Mouse (Mus musculus): ENCODE measurements around the gene Ramp3. TPM values are rescaled to one million over a fixed set of nuclear protein-coding genes. Genes with fewer than 3 reads are reported as not detected.

Gene Ramp3
- 10 to 100 TPM; 18.9 to 19.4 TPM for total RNA-seq (2023)

DNA sequence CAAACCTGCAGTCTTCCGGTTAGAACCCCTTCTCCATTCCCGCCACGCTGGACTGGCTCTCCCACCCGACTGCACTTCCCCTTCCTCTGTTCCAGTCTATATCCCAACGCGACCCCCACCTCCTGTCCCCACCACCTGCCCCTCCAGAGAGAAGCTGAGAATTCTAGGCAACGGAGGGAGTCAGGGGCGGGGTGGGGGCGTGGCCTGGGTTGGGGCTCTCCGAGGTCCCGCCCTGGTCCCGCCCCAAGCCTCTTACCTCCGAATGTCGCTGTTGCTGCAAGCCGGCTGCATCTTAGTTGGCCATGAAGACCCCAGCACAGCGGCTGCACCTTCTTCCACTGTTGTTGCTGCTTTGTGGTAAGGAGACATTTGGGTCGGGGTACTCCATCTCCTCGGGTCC lies at the start of gene Ramp3:
Gene Ramp3, plus strand, starts transcription at position 251 of the 400 bp plus-strand sequence.

DNA sequence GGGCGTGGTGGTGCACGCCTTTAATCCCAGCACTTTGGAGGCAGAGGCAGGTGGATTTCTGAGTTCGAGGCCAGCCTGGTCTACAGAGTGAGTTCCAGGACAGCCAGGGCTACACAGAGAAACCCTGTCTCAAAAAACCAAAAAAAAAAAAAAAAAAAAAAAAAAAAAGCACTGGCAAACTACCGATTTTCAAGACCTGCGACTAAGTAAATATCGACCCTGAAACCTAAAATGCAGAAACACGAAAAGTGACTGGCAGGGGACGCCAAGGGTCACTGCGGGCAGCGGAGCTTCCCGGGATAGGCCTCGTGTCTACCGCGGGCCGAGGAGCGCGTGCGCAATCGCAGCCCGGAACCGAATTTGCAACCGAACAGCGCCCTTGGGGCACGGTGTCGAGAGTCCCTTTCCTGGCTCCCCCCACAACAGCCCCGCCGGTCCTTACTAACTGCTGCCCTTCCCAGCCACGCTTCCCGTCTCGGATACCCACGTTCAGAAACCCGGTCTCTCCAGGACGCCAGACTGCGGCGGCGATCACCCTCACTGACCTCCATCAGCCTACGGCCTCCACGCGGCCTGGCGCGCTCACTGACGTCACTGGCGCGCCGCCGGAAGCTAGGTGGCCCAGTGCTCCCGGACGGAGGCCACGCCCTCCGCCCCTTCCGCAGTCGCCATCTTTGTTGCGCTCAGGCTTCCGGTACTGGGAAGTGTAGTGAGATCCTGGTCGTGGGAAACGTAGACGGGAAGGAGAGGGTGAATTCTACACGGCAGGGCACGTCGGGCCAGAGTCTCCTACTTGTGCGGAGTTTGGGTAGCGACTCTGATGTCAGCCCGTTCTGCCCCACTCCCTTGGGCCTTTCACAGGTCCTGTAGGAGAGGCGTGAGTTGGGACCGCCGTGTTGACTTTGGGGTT lies 32.6 kb upstream of the Ramp3 start, which contains the start of gene Tbrg4:
Gene Tbrg4, minus strand, starts transcription at position 590 of the 910 bp plus-strand sequence.

DNA sequence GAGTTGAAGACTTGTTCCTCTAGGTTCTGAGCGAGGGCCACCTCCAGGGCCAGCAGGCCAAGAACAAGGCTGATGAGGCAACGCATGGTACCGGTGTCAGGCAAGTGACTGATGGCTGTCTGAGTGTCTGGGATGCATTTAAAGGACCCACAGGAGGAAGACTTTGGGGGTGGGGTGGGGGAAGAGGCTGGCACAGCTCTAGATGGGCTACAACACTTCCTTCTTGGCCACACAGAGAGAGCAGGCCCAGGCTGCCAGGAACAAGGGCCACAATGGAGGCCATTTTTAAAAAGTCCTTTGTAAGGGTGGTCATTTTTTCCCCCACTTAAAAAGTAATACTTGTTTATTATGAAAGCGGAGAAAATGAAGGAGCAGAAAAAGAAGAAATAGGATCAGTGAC lies 19.8 kb upstream of the Ramp3 start, which contains the start of gene Wap:
Gene Wap, minus strand, starts transcription at position 101 of the 400 bp plus-strand sequence.

Other genes starting within 250 kb of the Ramp3 start
- 1,000 to 10,000 TPM; 1,227 to 1,397 TPM for gene Ppia, start 243.1 kb upstream of the Ramp3 start, total RNA-seq (2023)
- 10 to 100 TPM; 57.6 to 60.1 TPM for gene H2afv, start 214.1 kb upstream of the Ramp3 start, total RNA-seq (2023)
- 10 to 100 TPM; 67.2 to 67.4 TPM for gene Purb, start 182.6 kb upstream of the Ramp3 start, total RNA-seq (2023)
- 100 to 1,000 TPM; 203 to 212 TPM for gene Myo1g, start 137.6 kb upstream of the Ramp3 start, total RNA-seq (2023)
- 100 to 1,000 TPM; 288 to 325 TPM for gene Ccm2, start 111.6 kb upstream of the Ramp3 start, total RNA-seq (2023)
- under 1 TPM; 0.26 to 0.98 TPM for gene Nacad, start 52.5 kb upstream of the Ramp3 start, total RNA-seq (2023)
- gene Tbrg4, start 32.5 kb upstream of the Ramp3 start, total RNA-seq (2023): 100 to 1,000 TPM; 140 to 145 TPM
- not detected for gene Wap, start 19.9 kb upstream of the Ramp3 start, total RNA-seq (2023)
- not detected for gene Gm11983, start 179.1 kb downstream of the Ramp3 start, total RNA-seq (2023)

Measured in T-cell, adult 66 days (primary cell).